Mouse (Mus musculus) common myeloid progenitor, adult 5-6 weeks (primary cell): ENCODE data around the gene Ifnl3. TPM values are rescaled to one million over a fixed set of nuclear protein-coding genes. Genes with fewer than 3 reads are reported as not detected.

ENCODE experiments used
- ATAC-seq: replicated peaks from 2 replicates; pipeline ENCODE4 v1.8.0; 2016; ENCODE audit warnings: low read depth, mild to moderate bottlenecking, moderate TSS enrichment, inconsistent platforms; ENCODE audit not compliant: poor library complexity, severe bottlenecking
- total RNA-seq: library from RNA; stranded (forward); fragments of 200-1000, 187-1606 nt; gene quantifications from 2 replicates; pipeline ENCODE4 v1.2.3, GENCODE M21; 2017

The Ifnl3 gene
- total RNA-seq, 1 experiment from 2014 or later, result not detected

- ATAC-seq, result no peak
Measured at GRCm38 (mm10) chr7:28573236-28573635, 50.6 kb downstream of the Ifnl3 start.

Other genes starting within 250 kb of the Ifnl3 start
- gene Eid2b, start 245.1 kb upstream of the Ifnl3 start, total RNA-seq, result 1.9 and 4.7 TPM in 2 replicates
- gene Selenov, start 231.7 kb upstream of the Ifnl3 start, total RNA-seq, result not detected in 2 replicates
- not detected in 2 replicates for gene Dll3, start 220.6 kb upstream of the Ifnl3 start, total RNA-seq
- gene Timm50, start 210.8 kb upstream of the Ifnl3 start, total RNA-seq, result 49.6 and 63.8 TPM in 2 replicates
- gene Supt5, start 184.1 kb upstream of the Ifnl3 start, total RNA-seq, result 63.4 and 68.1 TPM in 2 replicates
- 960 and 1,032 TPM in 2 replicates for gene Rps16, start 172.2 kb upstream of the Ifnl3 start, total RNA-seq
- gene Plekhg2, start 150.2 kb upstream of the Ifnl3 start, total RNA-seq, result 2.1 and 3.9 TPM in 2 replicates
- 82.7 and 90.0 TPM in 2 replicates for gene Zfp36, start 142.6 kb upstream of the Ifnl3 start, total RNA-seq
- 16.6 and 21.3 TPM in 2 replicates for gene Med29, start 130.1 kb upstream of the Ifnl3 start, total RNA-seq
- 149 and 190 TPM in 2 replicates for gene Paf1, start 129.9 kb upstream of the Ifnl3 start, total RNA-seq
- 583 and 663 TPM in 2 replicates for gene Gmfg, start 85.4 kb upstream of the Ifnl3 start, total RNA-seq
- gene Lrfn1, start 70.9 kb upstream of the Ifnl3 start, total RNA-seq, result 2.1 and 2.9 TPM in 2 replicates
- not detected in 2 replicates for gene Ifnl2, start 12.4 kb upstream of the Ifnl3 start, total RNA-seq
- not detected in 2 replicates for gene Sycn, start 18.0 kb downstream of the Ifnl3 start, total RNA-seq
- gene Nccrp1, start 24.4 kb downstream of the Ifnl3 start, total RNA-seq, result 0.09 TPM in 1 of 2 replicates, not detected in the other
- gene Samd4b, start 75.3 kb downstream of the Ifnl3 start, total RNA-seq, result 4.6 and 5.4 TPM in 2 replicates
- 5.9 and 7.5 TPM in 2 replicates for gene Pak4, start 75.3 kb downstream of the Ifnl3 start, total RNA-seq
- gene Acp7, start 108.5 kb downstream of the Ifnl3 start, total RNA-seq, result not detected in 2 replicates
- gene Fbxo27, start 170.0 kb downstream of the Ifnl3 start, total RNA-seq, result not detected in 2 replicates
- gene Fbxo17, start 194.0 kb downstream of the Ifnl3 start, total RNA-seq, result 2.1 and 4.1 TPM in 2 replicates
- gene Mrps12, start 219.0 kb downstream of the Ifnl3 start, total RNA-seq, result 37.4 and 42.2 TPM in 2 replicates
- 8.7 and 14.2 TPM in 2 replicates for gene Sars2, start 219.2 kb downstream of the Ifnl3 start, total RNA-seq
- gene Ccer2, start 233.3 kb downstream of the Ifnl3 start, total RNA-seq, result not detected in 2 replicates
- 24.5 and 24.9 TPM in 2 replicates for gene Sirt2, start 243.9 kb downstream of the Ifnl3 start, total RNA-seq
- gene Nfkbib, start 244.7 kb downstream of the Ifnl3 start, total RNA-seq, result 11.3 and 11.6 TPM in 2 replicates